Mouse (Mus musculus): ENCODE measurements around the gene 4930415O20Rik. TPM values are rescaled to one million over a fixed set of nuclear protein-coding genes. Genes with fewer than 3 reads are reported as not detected.

Gene 4930415O20Rik
- total RNA-seq, 2 experiments from 2014 or later = 0.73 TPM; not detected in 1

DNA sequence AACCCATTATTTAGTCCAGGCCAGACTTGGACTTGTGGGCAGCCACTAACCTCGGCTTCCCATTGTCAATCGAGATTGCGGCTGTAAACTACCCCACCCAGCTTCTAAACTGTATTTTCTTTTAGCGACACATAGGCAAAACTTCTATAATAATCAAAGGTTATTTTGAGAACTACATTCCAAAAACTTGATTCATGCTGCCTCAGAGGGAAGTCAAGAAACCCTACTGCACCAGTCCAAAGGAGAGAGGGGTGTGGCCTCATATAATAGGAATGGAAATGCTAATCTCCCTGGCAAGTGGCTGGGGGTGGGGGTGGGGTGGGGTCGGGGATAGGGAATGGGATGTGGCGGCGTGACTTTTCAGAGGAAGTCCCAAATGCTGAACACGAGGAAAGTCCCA lies 55.3 kb downstream of the 4930415O20Rik start:
- DNase-seq (ENCODE audit: extremely low spot score in 1 of 2, low spot score in 1 of 2) = no peak

DNA sequence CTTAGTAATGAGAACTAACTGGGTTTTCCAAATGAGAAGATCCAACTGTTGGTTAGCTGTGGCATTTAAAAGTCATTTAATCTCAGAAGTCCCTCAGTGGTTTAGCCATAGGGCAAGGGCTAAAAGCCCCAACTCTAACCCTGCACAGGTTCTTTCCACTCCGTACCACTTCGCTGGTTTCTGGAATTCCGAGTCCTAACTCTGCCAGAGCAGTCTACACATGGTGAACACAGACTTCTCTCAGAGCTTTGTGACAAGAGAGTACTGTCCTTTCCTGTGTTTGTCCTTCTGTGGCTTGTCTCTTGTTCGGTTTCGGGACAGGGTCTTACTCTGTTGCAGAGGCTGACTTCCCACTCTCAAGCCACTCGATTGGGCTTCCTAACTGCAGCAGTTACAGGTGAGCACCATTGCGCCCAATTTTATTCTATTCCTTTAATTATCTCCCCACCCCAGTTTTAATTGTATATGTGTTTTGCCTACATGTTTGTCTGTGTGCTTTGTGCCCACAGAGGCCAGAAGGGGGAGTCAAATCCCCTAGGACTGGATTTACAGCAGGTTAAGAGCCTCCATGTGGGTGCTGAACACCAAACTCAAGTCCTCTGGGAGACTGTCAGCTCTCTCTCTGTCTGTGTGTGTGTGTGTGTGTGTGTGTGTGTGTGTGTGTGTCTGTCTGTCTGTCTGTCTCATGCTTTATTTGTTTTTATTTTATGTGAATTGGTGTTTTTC lies 55.8 kb downstream of the 4930415O20Rik start:
- no peak for DNase-seq (ENCODE audit: extremely low spot score in 1 of 2, low spot score in 1 of 2)

DNA sequence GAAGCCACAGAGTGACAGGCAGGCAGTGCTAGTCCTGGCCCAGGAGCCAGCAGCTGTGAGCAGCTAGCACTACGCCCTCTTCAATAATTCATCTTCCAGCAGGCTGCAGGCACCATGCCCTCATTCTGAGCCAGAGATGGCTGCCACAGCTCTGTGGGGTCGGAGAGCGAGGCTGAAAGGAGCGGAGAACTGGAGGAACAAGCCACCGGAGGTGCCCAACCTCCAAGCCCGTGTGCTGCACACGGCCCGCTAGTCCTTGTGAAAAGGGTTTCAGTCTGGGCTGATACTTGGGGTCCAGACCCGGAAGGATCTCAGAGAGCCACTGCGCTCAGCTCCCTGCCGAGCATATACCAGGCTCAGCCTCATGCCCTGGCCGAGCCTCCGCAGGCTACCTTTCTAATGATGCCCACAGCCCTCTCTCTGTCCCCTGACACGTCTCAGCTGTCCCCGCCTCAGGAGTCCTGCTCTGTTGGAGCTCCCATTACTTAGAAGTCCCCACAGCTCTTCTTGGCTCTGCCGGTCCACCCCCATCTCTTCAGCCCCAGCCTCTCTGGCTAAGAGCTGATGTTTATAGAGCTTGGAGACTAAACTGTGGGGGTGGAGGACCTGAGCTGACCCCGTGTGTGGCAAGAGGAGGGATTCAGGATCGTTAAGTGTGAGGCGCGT lies 57.9 kb downstream of the 4930415O20Rik start:
- no peak for DNase-seq (ENCODE audit: extremely low spot score in 1 of 2, low spot score in 1 of 2)

DNA sequence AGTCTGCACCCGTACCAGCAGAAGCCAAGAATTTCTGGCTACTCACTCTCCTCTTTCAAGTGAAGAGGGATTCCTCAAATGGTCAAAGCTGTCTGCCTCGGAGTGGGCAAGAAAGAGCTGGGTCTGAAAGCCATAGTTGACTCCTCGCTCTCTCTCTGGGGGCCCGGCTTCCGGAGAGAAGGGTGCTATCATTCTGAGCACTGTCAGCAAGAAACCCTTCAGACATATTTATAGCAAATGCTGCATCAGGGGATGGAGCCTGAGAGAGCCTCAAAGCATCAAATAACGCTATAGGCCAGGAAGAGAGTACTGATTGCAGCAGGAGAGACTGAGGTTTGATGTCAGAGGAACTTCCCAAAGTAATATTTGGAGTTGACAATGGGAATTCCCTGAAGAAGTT lies 58.7 kb downstream of the 4930415O20Rik start:
- DNase-seq (ENCODE audit: extremely low spot score in 1 of 2, low spot score in 1 of 2) = no peak

DNA sequence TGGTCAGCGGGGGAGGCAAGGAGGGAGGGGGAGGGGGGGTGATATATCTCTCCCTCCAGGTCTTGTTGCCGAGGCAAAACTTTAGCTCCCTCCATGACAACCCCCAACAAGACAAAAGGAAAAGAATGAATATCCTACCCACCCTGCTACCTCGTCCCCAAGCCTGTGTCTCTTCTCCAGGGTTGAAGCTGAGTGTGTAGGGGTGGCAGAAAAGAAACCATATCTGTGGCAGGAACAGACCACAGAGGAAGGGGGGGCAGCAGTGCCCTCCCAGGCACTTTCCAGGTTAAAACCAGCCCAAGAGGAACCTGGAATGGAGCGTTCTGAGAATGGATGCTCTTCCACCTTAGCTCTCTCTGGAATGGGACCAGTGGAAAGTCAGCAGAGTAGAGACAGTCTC lies 59.7 kb downstream of the 4930415O20Rik start, which contains the start of gene Cacnb3:
Cacnb3 (plus strand) TSS at position 301 of the 400 bp plus-strand sequence.
- DNase-seq (ENCODE audit: extremely low spot score in 1 of 2, low spot score in 1 of 2) = no peak

DNA sequence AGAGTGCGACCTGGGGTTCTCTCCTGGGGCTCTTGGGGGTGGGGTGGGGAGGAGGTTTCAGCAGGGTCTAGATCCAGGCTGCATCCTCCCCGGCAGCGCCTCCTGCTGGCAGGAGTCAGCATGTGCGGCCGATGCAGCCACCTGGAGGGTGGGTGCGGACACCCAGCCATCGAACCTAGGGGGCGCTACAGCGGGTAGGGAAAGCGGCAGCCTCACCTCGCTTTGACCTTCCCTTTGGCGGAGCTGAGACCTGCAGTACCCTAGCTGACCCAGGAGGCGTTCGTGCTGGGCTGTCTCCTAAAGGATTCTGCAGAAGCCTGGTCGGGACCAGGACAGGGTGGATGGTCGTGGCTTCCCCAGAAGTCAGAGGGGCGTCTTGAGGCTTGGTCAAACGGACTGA lies 60.7 kb downstream of the 4930415O20Rik start:
- peak in 1 of 2 experiments; percentile 72 for DNase-seq (ENCODE audit: extremely low spot score in 1 of 2, low spot score in 1 of 2)

DNA sequence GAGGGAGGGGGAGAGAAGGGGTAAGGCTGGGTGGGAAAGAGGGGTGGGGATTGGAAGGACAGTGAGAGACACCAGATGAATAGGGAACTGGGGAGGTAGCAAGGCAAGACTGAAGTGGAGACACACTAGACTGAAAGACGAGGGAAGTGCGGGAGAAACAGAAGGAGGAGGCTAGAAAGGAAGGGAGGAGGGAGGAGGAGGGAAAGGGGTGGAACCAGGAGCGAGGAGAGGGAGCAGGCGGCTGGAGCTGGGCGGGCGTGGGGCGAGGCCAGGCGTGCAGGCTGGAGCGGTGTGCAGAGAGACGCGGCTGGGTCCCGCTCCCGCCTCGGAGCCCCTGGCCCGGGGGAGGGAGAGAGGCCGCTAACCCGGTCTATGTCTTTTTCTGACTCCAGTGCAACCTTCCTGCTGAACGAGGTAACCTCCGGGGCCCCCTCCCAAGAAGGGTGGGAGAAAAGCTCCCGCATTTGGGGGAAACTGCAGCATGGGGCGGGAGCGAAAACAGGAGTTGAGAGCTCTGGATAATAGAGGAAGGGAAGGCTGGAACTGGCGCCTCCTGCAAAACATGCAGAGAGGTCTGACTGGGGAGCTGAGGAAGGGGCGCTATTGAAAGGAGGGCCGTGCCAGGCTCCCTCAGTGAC lies 61.4 kb downstream of the 4930415O20Rik start:
- no peak for DNase-seq (ENCODE audit: extremely low spot score in 1 of 2, low spot score in 1 of 2)

DNA sequence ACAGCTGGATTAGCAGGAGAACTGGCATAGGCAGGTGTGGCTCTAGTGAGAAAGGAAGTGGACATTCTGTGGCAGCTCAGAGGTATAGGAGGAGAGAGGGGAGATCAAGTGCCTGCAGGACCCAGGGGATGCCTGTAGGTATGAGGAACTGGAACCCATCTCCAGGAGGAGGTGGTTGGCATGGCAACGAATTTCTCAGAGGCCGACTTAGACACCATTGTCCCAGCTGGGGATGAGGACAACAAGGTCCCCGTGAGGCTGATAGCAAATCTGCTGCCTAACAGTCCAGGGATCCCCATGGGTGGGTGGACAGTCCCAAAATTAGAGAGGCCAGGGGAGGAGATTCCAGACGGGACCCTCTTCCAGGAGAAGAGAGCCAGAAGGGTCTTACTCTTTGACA lies 62.1 kb downstream of the 4930415O20Rik start:
- DNase-seq (ENCODE audit: extremely low spot score in 1 of 2, low spot score in 1 of 2) = no peak

DNA sequence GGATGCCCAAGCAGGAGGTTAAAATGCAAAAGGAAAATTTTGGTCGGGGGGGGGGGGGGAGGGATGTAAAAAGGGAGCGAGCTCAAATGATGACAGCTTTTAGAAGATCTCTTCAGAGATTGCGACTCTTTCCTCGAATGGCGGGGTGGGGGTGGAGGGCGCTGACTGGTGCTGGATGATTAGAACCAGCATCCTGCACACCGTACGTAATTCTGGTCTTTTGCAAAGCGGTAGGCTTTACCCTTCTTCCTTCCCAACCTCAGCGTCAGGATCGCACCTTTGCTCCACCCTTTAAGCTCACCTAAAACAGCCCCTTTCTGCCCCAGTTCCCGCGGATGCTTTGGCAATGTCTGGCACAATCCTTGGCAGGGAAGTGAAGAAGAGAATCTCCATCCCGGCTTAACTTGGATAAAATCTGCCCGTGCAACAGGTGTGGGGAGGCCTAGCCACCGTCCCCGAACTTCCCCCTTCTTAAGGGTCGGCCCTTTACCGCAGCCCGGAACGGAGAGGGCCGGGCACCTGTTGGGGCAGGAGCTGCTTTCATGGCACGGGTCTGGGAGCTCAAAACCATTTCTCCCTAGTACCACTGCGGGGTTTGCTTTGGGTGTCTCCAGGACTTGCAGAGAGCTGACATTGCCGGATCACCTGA lies 63.1 kb downstream of the 4930415O20Rik start:
- no peak for DNase-seq (ENCODE audit: extremely low spot score in 1 of 2, low spot score in 1 of 2)

DNA sequence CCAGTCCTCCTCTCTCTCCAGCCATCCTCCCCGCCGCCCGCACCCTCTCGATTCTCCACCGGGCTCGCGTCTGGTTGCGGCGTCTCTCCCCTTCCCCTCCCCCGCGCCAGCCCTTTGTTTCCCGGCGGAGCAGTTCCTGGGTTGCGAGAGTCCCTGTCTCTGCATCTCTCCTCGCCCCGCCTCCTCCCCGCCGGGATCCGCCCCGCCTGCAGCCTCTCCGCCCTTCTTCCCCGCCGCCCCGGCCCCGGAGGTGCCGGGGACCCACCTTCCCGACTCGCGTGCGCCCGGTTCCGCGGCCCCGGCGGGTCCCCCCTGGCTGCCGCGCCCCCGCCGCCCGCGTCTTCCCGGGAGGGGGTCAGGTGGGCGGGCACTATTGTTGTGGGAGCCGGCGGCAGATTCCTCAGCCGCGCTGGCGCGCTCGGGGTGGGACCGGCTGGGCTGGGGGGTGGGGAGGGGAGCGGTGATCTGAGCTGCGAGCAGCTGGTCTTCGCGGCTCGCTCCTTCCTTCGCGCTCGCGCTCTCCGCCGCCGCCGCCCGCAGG lies 63.8 kb downstream of the 4930415O20Rik start:
- peak; percentile 69 to 75 for DNase-seq (ENCODE audit: extremely low spot score in 1 of 2, low spot score in 1 of 2)

DNA sequence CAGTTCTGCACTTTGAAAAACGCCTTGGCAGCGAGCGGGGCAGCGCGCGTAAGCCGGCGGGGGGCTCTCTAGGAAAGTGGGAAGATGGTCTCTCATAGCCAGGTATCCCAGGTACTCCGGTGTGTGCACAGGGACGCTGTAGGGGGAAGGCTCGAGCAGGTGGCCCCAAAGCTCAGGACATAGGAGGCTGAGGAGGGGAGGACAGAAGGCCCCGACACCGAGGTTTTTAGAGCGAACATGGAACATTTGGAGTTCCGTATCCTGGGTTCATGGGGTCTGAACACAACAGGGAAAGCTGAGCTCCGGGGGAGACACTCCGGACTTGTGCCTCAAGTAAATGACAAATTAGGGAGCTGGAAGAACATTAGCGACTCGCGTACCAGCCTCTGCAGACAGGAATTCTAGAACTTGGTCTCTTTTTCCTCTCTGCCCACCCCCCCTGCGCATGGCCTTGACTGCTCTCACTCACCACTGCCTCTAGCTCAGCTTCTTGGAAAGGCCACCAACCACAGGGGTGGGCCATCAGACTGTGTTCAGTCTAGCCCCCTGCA lies 64.6 kb downstream of the 4930415O20Rik start:
- DNase-seq (ENCODE audit: extremely low spot score in 1 of 2, low spot score in 1 of 2) = no peak

DNA sequence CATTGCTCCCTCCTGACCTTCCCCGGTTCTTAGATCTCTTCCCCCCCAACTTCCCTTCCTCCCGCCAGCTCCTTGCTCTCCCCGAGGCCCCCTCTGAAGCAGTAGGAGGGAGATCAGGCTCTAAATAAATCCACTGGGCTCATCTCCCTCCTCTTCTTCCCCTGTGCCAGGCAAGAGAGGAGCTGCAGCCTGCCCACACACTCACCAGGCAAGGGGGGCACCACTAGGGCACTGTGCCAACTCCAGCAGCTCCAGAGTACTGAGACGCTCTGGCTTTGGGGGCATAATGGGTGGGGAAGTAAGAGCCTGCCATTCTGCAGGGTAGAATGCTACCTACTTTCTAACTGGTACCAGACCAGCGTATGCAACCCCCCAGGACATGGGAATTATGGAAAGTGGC lies 65.7 kb downstream of the 4930415O20Rik start:
- no peak for DNase-seq (ENCODE audit: extremely low spot score in 1 of 2, low spot score in 1 of 2)

DNA sequence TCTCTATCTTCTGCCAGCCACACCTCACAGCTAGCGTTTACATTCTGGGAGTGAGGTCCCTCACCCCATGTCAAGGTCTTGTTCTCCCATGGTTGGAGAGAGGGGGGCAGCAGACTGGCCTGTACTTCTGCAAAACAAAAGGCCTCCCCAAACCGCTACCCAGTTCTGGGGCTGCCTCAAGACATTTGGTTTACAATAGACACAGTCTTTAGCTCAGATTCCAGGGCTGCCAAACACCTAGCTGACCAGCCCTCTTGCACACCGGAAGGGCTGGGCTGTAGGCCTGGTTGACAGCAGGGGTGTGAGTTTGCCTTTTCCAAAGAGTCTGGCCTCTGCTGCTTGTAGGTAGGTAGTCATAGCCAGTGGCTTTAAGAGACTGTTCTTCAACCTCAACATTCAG lies 66.4 kb downstream of the 4930415O20Rik start:
- DNase-seq (ENCODE audit: extremely low spot score in 1 of 2, low spot score in 1 of 2) = no peak

Other genes with a start within 250 kb of the 4930415O20Rik start
- not detected for gene Olfr284, start 230.0 kb upstream of the 4930415O20Rik start, total RNA-seq (2021)
- gene Olfr283, start 190.1 kb upstream of the 4930415O20Rik start, total RNA-seq (2021) = not detected
- gene Olfr282, start 139.8 kb upstream of the 4930415O20Rik start, total RNA-seq (2021) = not detected
- not detected for gene Olfr281, start 118.4 kb upstream of the 4930415O20Rik start, total RNA-seq (2021)
- gene OR5BS1P, start 101.1 kb upstream of the 4930415O20Rik start, total RNA-seq (2021) = not detected
- gene Lalba, start 88.3 kb upstream of the 4930415O20Rik start, total RNA-seq (2021) = not detected
- under 1 TPM; 0.07 to 0.16 TPM for gene Olfr279, start 78.6 kb upstream of the 4930415O20Rik start, total RNA-seq (2021)
- 10 to 100 TPM; 59.5 to 59.7 TPM for gene Kansl2, start 36.7 kb upstream of the 4930415O20Rik start, total RNA-seq (2021)
- gene Ccnt1, start 81 bp upstream of the 4930415O20Rik start, total RNA-seq (2021) = 10 to 100 TPM; 40.1 to 45.0 TPM
- gene Adcy6, start 39.1 kb downstream of the 4930415O20Rik start, total RNA-seq (2021) = 10 to 100 TPM; 45.1 to 45.8 TPM
- gene Cacnb3, start 59.8 kb downstream of the 4930415O20Rik start, total RNA-seq (2021) = 100 to 1,000 TPM; 189 to 209 TPM
- gene Ddx23, start 91.9 kb downstream of the 4930415O20Rik start, total RNA-seq (2021) = 10 to 100 TPM; 75.8 to 79.9 TPM
- 1 to 10 TPM; 8.3 to 9.4 TPM for gene Rnd1, start 106.5 kb downstream of the 4930415O20Rik start, total RNA-seq (2021)
- 10 to 100 TPM in 1 of 2 experiments, 1 to 10 TPM in 1; 9.0 to 11.1 TPM for gene Ccdc65, start 137.2 kb downstream of the 4930415O20Rik start, total RNA-seq (2021)
- gene Fkbp11, start 157.2 kb downstream of the 4930415O20Rik start, total RNA-seq (2021) = 1 to 10 TPM; 1.0 to 1.5 TPM
- 100 to 1,000 TPM; 759 to 832 TPM for gene Arf3, start 192.2 kb downstream of the 4930415O20Rik start, total RNA-seq (2021)
- gene Wnt10b, start 207.1 kb downstream of the 4930415O20Rik start, total RNA-seq (2021) = under 1 TPM; 0.31 to 0.37 TPM
- not detected for gene Wnt1, start 218.9 kb downstream of the 4930415O20Rik start, total RNA-seq (2021)
- 1,000 to 10,000 TPM; 1,586 to 1,599 TPM for gene Ddn, start 238.5 kb downstream of the 4930415O20Rik start, total RNA-seq (2021)